Mouse (Mus musculus) adrenal gland, adult 18-20 months (tissue): Measurements from ENCODE around the gene Mlxip. TPM values are rescaled to one million over a fixed set of nuclear protein-coding genes. Genes with fewer than 3 reads are reported as not detected.

Source experiments
- DNase-seq, 2 experiments: peaks; one replicate each; pipeline ENCODE4 v3.0.0; 2021 to 2022; ENCODE audit warnings: low spot score in 2 of 2
- total RNA-seq, 2 experiments: library from RNA; stranded (reverse); gene quantifications; 1 replicate in 1 of 2; 2 replicates in 1 of 2; pipeline ENCODE4 v1.2.3; 2021

Gene Mlxip
- total RNA-seq, 2 experiments from 2014 or later: 18.5 to 26.8 TPM

DNA sequence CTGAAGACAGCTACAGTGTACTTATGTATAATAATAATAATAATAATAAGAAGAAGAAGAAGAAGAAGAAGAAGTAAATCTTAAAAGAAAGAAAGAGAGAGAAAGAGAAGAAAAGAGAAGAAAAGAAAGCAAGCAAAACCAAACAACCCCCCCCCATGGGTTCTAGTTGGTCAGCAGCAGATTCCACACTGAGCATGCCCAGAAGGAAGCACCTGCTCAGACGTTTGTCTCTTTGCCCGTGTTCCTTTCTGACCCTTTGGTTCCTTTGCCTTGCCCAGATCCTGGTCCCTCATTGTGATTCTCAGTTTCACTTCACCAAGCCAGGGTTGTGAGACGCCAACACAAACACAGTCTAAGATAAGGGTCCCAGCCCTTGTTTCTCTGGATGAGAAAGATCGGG, 107.4 kb downstream of the Mlxip start:
- DNase-seq: no peak

Other genes with a start within 250 kb of the Mlxip start
- 10 to 100 TPM; 20.7 to 21.1 TPM for gene Psmd9, start 225.4 kb upstream of the Mlxip start, total RNA-seq
- gene Hpd, start 212.1 kb upstream of the Mlxip start, total RNA-seq: 1 to 10 TPM; 1.2 to 3.6 TPM
- under 1 TPM; 0.61 to 0.99 TPM for gene Wdr66, start 142.7 kb upstream of the Mlxip start, total RNA-seq
- gene Bcl7a, start 51.0 kb upstream of the Mlxip start, total RNA-seq: 1 to 10 TPM; 6.9 to 7.1 TPM
- not detected for gene Lrrc43, start 94.5 kb downstream of the Mlxip start, total RNA-seq
- not detected for gene Il31, start 94.7 kb downstream of the Mlxip start, total RNA-seq
- under 1 TPM; 0.35 to 0.36 TPM for gene B3gnt4, start 115.7 kb downstream of the Mlxip start, total RNA-seq
- gene Diablo, start 129.4 kb downstream of the Mlxip start, total RNA-seq: 10 to 100 TPM; 73.5 to 83.4 TPM
- 10 to 100 TPM in 1 of 2 experiments, 1 to 10 TPM in 1; 4.3 to 11.6 TPM for gene Gm49027, start 130.7 kb downstream of the Mlxip start, total RNA-seq
- 10 to 100 TPM; 43.8 to 49.3 TPM for gene Vps33a, start 178.2 kb downstream of the Mlxip start, total RNA-seq